Mouse (Mus musculus) frontal cortex, postnatal 14 days (tissue): ENCODE results near the gene Atp8a2.

ENCODE experiments used
- DNase-seq, 2 experiments: peaks; one replicate each; pipeline ENCODE4 v3.0.0; 2022; ENCODE audit warnings: low spot score in 2 of 2

Atp8a2 gene

DNA sequence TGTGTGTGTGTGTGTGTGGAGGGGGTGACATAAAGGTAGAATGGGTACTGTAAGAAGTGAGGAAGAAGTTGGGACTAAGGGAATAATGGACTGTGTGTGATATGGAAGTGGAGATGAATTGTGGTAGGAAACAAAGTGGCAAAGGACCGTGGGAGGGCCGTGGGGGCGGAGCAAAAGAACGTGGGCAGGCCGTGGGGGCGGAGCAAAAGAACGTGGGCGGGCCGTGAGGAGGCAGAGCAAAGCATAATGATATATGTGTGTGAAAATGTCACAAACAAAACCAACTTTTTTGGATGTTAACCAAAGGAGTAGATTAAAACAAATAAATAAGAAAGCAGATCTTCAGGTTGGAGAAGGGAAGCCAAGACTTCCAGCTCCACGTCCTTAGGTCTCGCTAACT lies 44.6 kb downstream of the Atp8a2 start:
- no peak for DNase-seq

GRCm38 (mm10) chr14:60148893-60149292 lies 48.1 kb downstream of the Atp8a2 start:
- DNase-seq: no peak

DNA sequence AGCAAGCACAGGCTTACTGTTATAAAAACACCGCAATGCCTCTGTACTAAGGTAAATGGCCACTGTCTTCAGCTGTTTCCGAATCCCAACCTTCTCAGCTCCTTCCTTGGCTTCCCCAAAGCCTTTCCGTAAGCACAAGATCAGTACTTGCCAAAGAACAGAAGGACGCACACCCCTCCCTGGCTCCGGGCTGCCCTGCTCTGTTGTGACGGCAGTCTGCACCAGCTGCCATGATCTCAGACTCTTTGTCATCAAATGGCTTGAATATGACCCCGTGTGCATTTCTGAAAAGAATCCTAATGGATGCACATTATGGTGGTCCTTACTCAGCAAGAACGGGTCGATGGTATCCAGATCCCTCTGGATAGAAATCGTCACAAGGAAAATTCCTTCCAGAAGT lies 53.7 kb downstream of the Atp8a2 start:
- DNase-seq: no peak

DNA sequence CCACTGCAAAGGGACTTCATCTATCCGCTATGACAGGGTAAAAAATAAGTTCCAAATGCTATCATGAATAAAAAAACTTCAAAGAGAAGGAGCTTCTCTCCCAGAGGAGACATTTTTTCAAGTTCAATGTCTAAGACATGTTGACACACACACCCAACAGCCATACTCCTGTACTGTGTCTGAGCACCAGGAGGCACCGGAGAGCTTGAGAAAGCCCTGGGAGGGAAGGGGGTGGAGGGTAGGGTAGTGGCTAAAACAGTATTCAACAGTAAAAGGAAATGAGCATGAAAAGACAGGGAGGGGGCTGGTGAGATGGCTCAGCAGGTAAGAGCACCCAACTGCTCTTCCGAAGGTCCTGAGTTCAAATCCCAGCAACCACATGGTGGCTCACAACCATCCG lies 58.6 kb downstream of the Atp8a2 start:
- DNase-seq: no peak

DNA sequence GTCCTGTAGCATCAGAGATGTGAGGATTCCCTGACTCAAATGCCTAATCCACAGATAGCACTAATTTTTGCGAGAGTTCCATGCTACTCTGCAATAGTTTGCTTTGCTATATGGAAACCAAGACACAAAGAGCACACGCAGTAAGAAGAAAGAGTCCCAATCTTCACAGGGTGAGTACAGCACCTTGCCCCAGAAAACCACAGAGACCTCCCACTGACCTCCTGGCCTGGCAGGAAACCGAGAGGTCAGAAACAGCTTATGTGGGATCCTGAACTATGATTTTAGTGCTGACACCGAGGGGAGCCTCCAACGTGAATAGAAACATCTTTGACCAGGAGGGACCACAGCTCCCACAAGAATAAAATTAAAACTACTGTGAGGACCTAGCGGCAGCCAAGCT lies 59.2 kb downstream of the Atp8a2 start:
- DNase-seq: no peak

- DNase-seq: no peak
These were observed 61.2 kb downstream of the Atp8a2 start for GRCm38 (mm10) chr14:60135801-60136200.

DNA sequence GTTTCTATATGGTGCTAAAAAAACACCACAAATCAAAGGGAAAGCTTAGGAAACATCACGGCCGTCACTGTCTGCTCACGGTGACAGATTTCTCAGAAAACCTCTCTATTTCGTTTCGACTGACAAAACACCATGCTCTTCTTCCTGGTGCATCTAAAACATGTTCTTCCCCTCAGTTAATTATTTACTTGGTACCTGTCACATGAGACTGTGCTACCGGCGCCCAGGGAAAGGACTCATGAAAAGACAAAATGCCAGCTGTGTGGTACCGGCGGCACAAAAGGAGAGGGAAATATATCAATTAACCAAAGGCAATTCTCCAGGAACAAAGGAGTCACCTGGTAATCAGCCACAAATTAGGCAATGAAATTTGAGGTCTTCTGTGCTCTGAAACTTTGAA lies 62.3 kb downstream of the Atp8a2 start:
- DNase-seq: no peak

DNA sequence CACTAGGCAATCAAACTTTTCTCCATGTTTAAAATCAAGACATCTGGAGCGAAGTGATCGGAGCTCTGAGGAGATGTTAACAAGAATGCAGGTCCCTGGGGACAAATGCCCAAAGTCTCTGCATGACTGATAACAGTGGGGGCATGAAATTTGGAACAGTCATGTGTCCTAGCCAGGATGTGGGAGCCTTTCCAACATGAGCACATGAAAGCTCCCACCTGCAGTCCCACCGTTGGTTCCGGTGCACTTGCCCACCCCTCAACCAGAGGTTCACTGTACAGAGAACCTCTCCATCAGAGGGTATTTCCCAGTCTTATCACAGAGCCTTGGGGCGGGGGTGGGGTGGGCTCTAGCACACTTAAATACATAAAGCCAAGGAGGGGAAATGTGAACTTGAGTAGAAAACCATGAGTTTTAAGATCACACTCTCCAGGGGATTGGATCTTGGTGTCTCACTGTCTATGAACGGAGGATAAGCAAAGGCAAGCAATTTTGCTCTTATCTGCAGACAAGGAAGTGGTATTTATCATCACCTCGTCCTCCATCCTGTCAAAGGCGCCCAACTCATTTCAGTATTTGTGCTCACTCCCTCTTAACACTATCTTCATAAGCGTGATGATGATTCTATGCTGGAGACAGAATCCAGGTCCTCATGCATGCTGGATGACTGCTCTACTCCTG lies 65.6 kb downstream of the Atp8a2 start:
- no peak for DNase-seq

GRCm38 (mm10) chr14:60129564-60129963 lies 67.4 kb downstream of the Atp8a2 start:
- DNase-seq: no peak

GRCm38 (mm10) chr14:60125202-60125601 lies 71.8 kb downstream of the Atp8a2 start:
- no peak for DNase-seq

GRCm38 (mm10) chr14:60121572-60121971 lies 75.4 kb downstream of the Atp8a2 start:
- DNase-seq: no peak

GRCm38 (mm10) chr14:60117792-60118585 lies 79.0 kb downstream of the Atp8a2 start:
- DNase-seq: no peak

- no peak for DNase-seq
These were observed 109.9 kb downstream of the Atp8a2 start for GRCm38 (mm10) chr14:60086808-60087725.

DNA sequence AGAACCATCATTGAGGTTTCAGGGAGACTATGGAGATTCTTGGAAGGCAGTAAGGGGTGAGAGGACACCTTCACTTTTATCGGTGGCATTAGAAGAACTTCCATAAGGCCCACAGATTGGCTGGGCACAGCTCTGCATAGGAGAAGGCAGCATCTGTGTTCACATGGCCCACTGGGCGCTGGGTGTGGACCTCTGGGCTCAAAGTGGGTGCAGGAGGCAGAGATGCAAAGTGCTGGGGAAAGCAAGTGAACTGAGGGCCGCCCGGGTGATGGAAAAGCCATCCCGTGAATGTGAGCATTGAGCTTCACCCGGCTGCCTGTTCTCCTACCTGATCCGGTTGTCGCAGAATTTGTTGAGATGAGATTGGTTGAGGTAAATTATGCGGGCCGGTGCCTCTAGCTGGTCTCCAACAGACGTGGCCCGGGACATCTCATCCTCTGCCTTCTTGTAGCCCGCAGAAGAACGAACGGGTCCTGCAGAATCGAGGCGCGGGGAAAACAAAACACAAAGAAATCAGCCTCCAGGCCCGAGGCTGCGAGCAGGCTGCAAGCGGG lies 110.6 kb downstream of the Atp8a2 start:
- DNase-seq: no peak

GRCm38 (mm10) chr14:60082771-60083170 lies 114.2 kb downstream of the Atp8a2 start:
- no peak for DNase-seq

DNA sequence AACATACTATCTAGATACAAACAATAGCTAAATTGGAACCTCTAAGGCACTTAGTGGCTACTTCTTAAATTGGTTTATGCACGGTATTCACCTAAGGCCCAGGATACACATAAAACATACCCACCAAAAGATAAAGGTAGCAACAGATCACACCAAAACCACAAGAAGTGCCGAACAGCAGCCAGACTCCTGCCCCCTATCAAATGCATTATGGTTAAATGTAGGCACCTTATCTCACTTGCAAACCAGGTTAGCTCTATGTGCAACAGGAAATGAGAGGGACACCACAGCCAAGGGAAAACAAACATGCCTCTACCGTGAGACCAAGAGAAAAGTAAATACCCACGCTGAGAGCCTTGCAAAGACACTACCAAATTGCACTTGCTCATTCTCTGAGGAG lies 124.5 kb downstream of the Atp8a2 start:
- no peak for DNase-seq

DNA sequence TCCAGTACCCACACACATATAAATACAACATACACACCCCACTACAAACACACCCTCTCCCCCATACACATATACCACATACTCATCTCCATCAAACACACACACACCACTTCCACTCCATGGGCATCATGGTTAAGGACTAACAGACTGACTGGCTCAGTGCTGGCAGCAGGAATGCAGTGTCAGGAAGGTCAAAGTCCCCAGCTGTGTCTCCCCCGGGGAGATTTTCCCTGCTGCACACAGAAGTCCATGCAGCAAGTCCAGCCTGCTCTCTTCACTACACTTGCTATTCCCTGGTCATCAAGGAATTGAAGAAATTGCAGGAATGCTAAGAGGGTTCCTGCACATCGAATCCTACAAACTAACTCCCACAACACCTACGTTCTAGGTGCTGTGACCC lies 131.8 kb downstream of the Atp8a2 start:
- DNase-seq: no peak

DNA sequence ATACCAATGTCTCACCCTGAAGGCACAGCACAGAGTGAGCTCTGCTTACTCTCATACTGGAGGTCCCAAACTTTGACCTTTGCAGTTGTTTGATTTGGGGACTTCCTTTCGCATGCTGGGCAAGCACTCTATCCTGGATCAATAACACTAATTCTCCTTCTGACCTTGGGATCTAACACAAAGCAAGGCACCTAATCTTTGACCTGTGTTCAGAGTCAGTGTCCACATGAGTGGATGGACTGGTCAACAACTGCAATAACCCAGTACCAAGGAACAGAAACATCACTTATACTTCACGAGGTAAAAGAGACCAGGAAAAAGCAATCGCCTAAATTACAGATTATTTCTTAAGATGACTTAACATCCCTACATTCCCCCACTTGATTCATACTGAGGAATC lies 136.0 kb downstream of the Atp8a2 start:
- no peak for DNase-seq

DNA sequence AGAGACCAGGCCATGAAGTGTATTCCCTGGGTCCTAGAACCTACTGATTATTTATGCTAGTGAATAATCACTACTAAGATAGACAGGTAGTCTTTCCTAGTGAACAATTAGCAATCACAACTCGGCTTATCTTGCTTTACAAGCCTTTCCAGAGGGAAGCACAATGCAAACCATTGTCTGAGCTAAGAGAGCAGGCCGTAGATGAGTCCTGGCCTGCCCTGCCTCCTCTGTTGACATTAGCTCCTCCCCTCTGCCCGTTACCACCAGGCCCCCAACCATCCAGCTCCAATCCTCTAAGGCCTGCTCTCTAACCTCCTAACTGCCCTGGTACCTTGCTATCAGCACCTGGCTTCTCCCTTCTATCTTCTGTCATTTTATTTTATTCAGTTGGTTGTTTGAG lies 138.1 kb downstream of the Atp8a2 start:
- no peak for DNase-seq

DNA sequence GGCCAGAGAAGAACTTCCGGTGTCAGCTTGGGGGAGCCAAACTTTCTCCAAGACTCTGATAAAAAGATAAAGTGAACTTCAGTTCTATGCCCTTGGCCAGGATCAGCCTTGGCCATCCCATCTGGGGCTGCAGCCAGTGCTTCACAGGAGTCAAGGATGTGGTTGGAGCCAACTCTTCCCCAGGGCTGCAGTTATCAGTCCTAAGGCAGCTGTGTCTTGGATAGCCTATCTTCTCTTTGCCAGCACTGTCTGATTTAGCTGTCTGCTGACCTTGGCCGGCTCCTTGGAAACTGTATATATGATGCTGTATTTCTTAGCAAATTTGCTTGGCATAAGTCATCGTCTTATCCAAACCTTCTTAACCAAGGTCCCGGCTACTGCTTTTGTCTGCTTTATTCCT lies 141.7 kb downstream of the Atp8a2 start:
- no peak for DNase-seq

GRCm38 (mm10) chr14:60030666-60031065 lies 166.3 kb downstream of the Atp8a2 start:
- no peak for DNase-seq

- no peak for DNase-seq
These were observed 169.8 kb downstream of the Atp8a2 start for GRCm38 (mm10) chr14:60027139-60027538.
